Mouse (Mus musculus) testis, postnatal 14 days (tissue): ENCODE measurements around the gene Dlx4.

Experiments used
- DNase-seq: peaks from one replicate; pipeline ENCODE4 v3.0.0; 2021; ENCODE audit warnings: low spot score

The Dlx4 gene

GRCm38 (mm10) chr11:95102161-95102904, 43.7 kb downstream of the Dlx4 start:
- no peak for DNase-seq

- DNase-seq: no peak
Observed at GRCm38 (mm10) chr11:95101071-95101788, 44.8 kb downstream of the Dlx4 start.

GRCm38 (mm10) chr11:95100393-95100792, 45.7 kb downstream of the Dlx4 start:
- DNase-seq: no peak

- no peak for DNase-seq
Observed at GRCm38 (mm10) chr11:95098346-95099095, 47.5 kb downstream of the Dlx4 start.

GRCm38 (mm10) chr11:95097889-95098288, 48.2 kb downstream of the Dlx4 start:
- DNase-seq: no peak

GRCm38 (mm10) chr11:95096608-95097373, 49.3 kb downstream of the Dlx4 start:
- DNase-seq: no peak

- no peak for DNase-seq
Observed at GRCm38 (mm10) chr11:95095596-95095995, 50.5 kb downstream of the Dlx4 start.

GRCm38 (mm10) chr11:95093077-95093476, 53.0 kb downstream of the Dlx4 start:
- no peak for DNase-seq
